Mouse (Mus musculus) lung, adult 2 months (tissue): ENCODE measurements at regions not wholly inside any gene's neighbourhood (a gene's known extent, or its start where the extent isn't known, plus 50 kb on each side); places are given as distances from the start of the nearest gene placed in this dataset.

Experiments
- CTCF ChIP-seq: fragments of 200-500 bp; IDR thresholded peaks from 2 replicates; pipeline ENCODE4 v1.5.1; 2011; ENCODE audit warnings: mild to moderate bottlenecking, low read length, control low read depth; ENCODE audit not compliant: insufficient read depth
- POLR2A ChIP-seq: fragments of 200-500 bp; IDR thresholded peaks from 2 replicates; pipeline ENCODE4 v1.6.1; 2011; ENCODE audit warnings: low read depth, mild to moderate bottlenecking, control low read depth, low read length, borderline replicate concordance; ENCODE audit errors: extremely low read depth

GRCm38 (mm10) chr1:184259853-184260252 lies 225.8 kb upstream of the 1700056E22Rik start:
- TF ChIP-seq CTCF (no peak), POLR2A (no peak)
